Mouse (Mus musculus) megakaryocyte, embryonic 14.5 days (primary cell): ENCODE measurements at regions not wholly inside any gene's neighbourhood (a gene's known extent, or its start where the extent isn't known, plus 50 kb on each side); places are given as distances from the start of the nearest gene placed in this dataset.

Experiments used
- FLI1 ChIP-seq: IDR thresholded peaks from 2 replicates; pipeline ENCODE4 v1.6.1; 2012; ENCODE audit warnings: low read length, inconsistent platforms, mixed read lengths
- GATA1 ChIP-seq: IDR thresholded peaks from 3 replicates; pipeline ENCODE4 v1.6.1; 2012; ENCODE audit warnings: mixed read lengths, low read length, inconsistent platforms, borderline replicate concordance

DNA sequence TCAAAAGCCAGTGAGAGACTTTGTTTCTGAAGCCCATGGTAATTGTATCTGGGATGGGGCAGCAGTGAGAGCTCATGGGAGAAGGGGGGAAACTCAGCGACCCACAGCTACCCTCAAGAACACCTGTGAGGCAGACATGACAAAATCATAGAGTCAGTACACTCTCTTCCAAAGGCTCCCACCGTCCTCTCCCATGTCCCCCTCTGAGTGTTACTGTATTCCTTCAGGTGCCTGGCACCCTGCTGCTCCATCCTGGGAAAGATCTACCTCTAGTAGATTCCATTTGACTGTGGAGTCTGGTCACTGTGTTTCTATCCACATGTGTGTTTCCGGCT, 142.0 kb upstream of the Ubash3b start:
- TF ChIP-seq GATA1 (no peak), FLI1 (no peak)
